Mouse (Mus musculus) adrenal gland, postnatal 14 days (tissue): ENCODE measurements around the gene Gda. TPM values are rescaled to one million over a fixed set of nuclear protein-coding genes. Genes with fewer than 3 reads are reported as not detected.

Experiments used
- DNase-seq: peaks from one replicate; pipeline ENCODE4 v3.0.0; 2021; ENCODE audit warnings: mixed read lengths
- total RNA-seq: library from RNA; stranded (reverse); gene quantifications from 2 replicates; pipeline ENCODE4 v1.2.3, GENCODE M21; 2021

Gda gene
- total RNA-seq, 1 experiment from 2014 or later, result 9.9 TPM

- DNase-seq, result peak; percentile 47
Measured at GRCm38 (mm10) chr19:21373073-21373755, 100.0 kb downstream of the Gda start.

- DNase-seq, result no peak
Measured at GRCm38 (mm10) chr19:21372395-21373072, 100.7 kb downstream of the Gda start.

GRCm38 (mm10) chr19:21371337-21371736 is 101.9 kb downstream of the Gda start:
- DNase-seq, result peak; percentile 24

GRCm38 (mm10) chr19:21370782-21371181 is 102.5 kb downstream of the Gda start:
- DNase-seq, result no peak

- no peak for DNase-seq
Measured at GRCm38 (mm10) chr19:21369175-21369574, 104.1 kb downstream of the Gda start.

- no peak for DNase-seq
Measured at GRCm38 (mm10) chr19:21368595-21368994, 104.7 kb downstream of the Gda start.

GRCm38 (mm10) chr19:21357792-21358191 is 115.5 kb downstream of the Gda start:
- no peak for DNase-seq

GRCm38 (mm10) chr19:21349634-21350033 is 123.6 kb downstream of the Gda start:
- DNase-seq, result no peak

GRCm38 (mm10) chr19:21346646-21347045 is 126.6 kb downstream of the Gda start:
- no peak for DNase-seq

Other genes with a start within 250 kb of the Gda start
- 210 and 226 TPM in 2 replicates for gene Zfand5, start 201.2 kb downstream of the Gda start, total RNA-seq
- 30.0 and 30.5 TPM in 2 replicates for gene 1110059E24Rik, start 179.5 kb upstream of the Gda start, total RNA-seq
- 50.0 and 54.5 TPM in 2 replicates for gene Abhd17b, start 179.7 kb upstream of the Gda start, total RNA-seq